Mouse (Mus musculus) MEL (cell line): ENCODE results near the gene Vac14.

Experiments
- BHLHE40 ChIP-seq: IDR thresholded peaks from 2 replicates; pipeline ENCODE4 v1.6.1; 2012; ENCODE audit warnings: low read depth, mild to moderate bottlenecking, inconsistent platforms, low read length, improper control_type of control experiment, borderline replicate concordance
- CHD1 ChIP-seq: IDR thresholded peaks from 2 replicates; pipeline ENCODE4 v1.6.1; 2012; ENCODE audit warnings: low read depth, mild to moderate bottlenecking, inconsistent platforms, low read length, improper control_type of control experiment
- CTCF ChIP-seq, 3 experiments: IDR thresholded peaks in 2 of 3; conservative IDR thresholded peaks in 1 of 3; 2 replicates each; pipeline ENCODE4 v1.5.1; 2011 to 2012; ENCODE audit warnings: low read length in 3 of 3, low read depth in 2 of 3, mild to moderate bottlenecking in 2 of 3, improper control_type of control experiment in 1 of 3, inconsistent platforms in 1 of 3, mixed read lengths in 1 of 3, moderate library complexity in 1 of 3; ENCODE audit not compliant: control insufficient read depth in 1 of 3, insufficient read depth in 1 of 3, poor library complexity in 1 of 3, severe bottlenecking in 1 of 3
- EP300 ChIP-seq, 2 experiments: IDR thresholded peaks; 2 replicates each; pipeline ENCODE4 v1.6.1; 2011; ENCODE audit warnings: improper control_type of control experiment in 2 of 2, low read length in 2 of 2, low read depth in 1 of 2, mild to moderate bottlenecking in 1 of 2
- GABPA ChIP-seq: IDR thresholded peaks from 2 replicates; pipeline ENCODE4 v1.6.1; 2012; ENCODE audit warnings: low read depth, mild to moderate bottlenecking, inconsistent platforms, low read length, improper control_type of control experiment, moderate library complexity
- MAFK ChIP-seq: IDR thresholded peaks from 2 replicates; pipeline ENCODE4 v1.6.1; 2011; ENCODE audit warnings: low read depth, mild to moderate bottlenecking, low read length, improper control_type of control experiment, borderline replicate concordance
- MXI1 ChIP-seq: IDR thresholded peaks from 2 replicates; pipeline ENCODE4 v1.6.1; 2011; ENCODE audit warnings: mild to moderate bottlenecking, low read depth, low read length, improper control_type of control experiment
- POLR2A ChIP-seq, 2 experiments: IDR thresholded peaks; 2 replicates each; pipeline ENCODE4 v1.6.1; 2011 to 2012; ENCODE audit warnings: low read length in 2 of 2, mild to moderate bottlenecking in 2 of 2, control low read depth in 1 of 2, improper control_type of control experiment in 1 of 2, low read depth in 1 of 2, moderate library complexity in 1 of 2; ENCODE audit not compliant: control insufficient read depth in 1 of 2, insufficient read depth in 1 of 2, poor library complexity in 1 of 2
- POLR2AphosphoS5 ChIP-seq: IDR thresholded peaks from 2 replicates; pipeline ENCODE4 v1.6.1; 2012; ENCODE audit warnings: low read depth, borderline replicate concordance, mild to moderate bottlenecking, inconsistent platforms, low read length, moderate library complexity, mixed read lengths
- SIN3A ChIP-seq: IDR thresholded peaks from 2 replicates; pipeline ENCODE4 v1.6.1; 2012; ENCODE audit warnings: low read length, improper control_type of control experiment, inconsistent platforms
- TAL1 ChIP-seq: IDR thresholded peaks from 2 replicates; pipeline ENCODE4 v1.6.1; 2012; ENCODE audit warnings: mild to moderate bottlenecking, inconsistent platforms, low read length, moderate library complexity, mixed read lengths
- UBTF ChIP-seq: IDR thresholded peaks from 2 replicates; pipeline ENCODE4 v1.6.1; 2012; ENCODE audit warnings: low read depth, mild to moderate bottlenecking, inconsistent platforms, low read length, improper control_type of control experiment, moderate library complexity, borderline replicate concordance; ENCODE audit not compliant: insufficient read depth

DNA sequence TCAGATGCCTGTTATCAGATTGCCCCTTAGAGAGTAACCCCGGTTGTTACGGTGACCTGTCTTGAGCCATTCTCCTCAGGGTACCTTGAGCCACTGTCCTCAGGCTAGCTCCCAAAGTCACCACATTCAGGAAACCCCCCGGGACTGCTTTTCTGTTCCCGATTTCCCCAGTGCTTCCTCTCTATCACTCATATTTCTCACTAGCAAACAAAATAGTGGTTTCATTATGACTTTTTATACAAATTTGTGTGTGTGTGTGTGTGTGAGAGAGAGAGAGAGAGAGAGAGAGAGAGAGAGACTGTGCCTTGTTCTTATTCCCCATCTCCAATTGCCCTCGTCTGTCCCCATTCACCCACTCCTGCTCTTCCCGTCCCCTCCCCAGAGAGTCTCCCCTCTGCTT lies 24.2 kb upstream of the Vac14 start:
- no peak for TF ChIP-seq CHD1
- no peak for TF ChIP-seq BHLHE40
- TF ChIP-seq POLR2A (IDR thresholded peaks at IDR 0.05; ENCODE audit: control insufficient read depth in 1 of 2, insufficient read depth in 1 of 2, low read depth in 1 of 2, low read length in 2 of 2, poor library complexity in 1 of 2), result no peak
- no peak for TF ChIP-seq CTCF (IDR thresholded peaks at IDR 0.05 in 2 of 3, conservative IDR thresholded peaks at IDR 0.05 in 1 of 3; ENCODE audit: control insufficient read depth in 1 of 3, insufficient read depth in 1 of 3, low read depth in 2 of 3, low read length in 3 of 3, poor library complexity in 1 of 3, severe bottlenecking in 1 of 3)
- no peak for TF ChIP-seq MXI1
- no peak for TF ChIP-seq TAL1
- no peak for TF ChIP-seq UBTF
- no peak for TF ChIP-seq GABPA
- TF ChIP-seq EP300 (IDR thresholded peaks at IDR 0.05; ENCODE audit: low read depth in 1 of 2, low read length in 2 of 2), result no peak
- TF ChIP-seq SIN3A, result no peak
- TF ChIP-seq MAFK, result no peak
- TF ChIP-seq POLR2AphosphoS5, result no peak
